Mouse (Mus musculus) liver, embryonic 15.5 days (tissue): ENCODE results near the gene Cdk17. TPM values are rescaled to one million over a fixed set of nuclear protein-coding genes. Genes with fewer than 3 reads are reported as not detected.

Experiments used
- ATAC-seq: fragments of 200-750 bp; cut with Nextera tagmentation; 2 replicates; pipeline ENCODE4 v1.8.0; 2017; ENCODE audit warnings: moderate number of reproducible peaks, mild to moderate bottlenecking, moderate library complexity; ENCODE audit not compliant: insufficient read depth
- H3K27ac ChIP-seq: fragments of 300-500 bp; sonication (generic); replicated peaks from 2 replicates; pipeline ENCODE4 v1.5.1; 2015; ENCODE audit warnings: mild to moderate bottlenecking, inconsistent platforms
- H3K27me3 ChIP-seq: fragments of 300-500 bp; sonication (generic); 2 replicates; pipeline ENCODE4 v1.6.1; 2015; ENCODE audit warnings: mild to moderate bottlenecking, inconsistent platforms
- H3K36me3 ChIP-seq: fragments of 300-500 bp; sonication (generic); replicated peaks from 2 replicates; pipeline ENCODE4 v1.6.1; 2015; ENCODE audit warnings: moderate library complexity, mild to moderate bottlenecking, inconsistent platforms
- H3K4me1 ChIP-seq: fragments of 300-500 bp; sonication (generic); replicated peaks from 2 replicates; pipeline ENCODE4 v1.6.1; 2015; ENCODE audit warnings: inconsistent platforms
- H3K4me2 ChIP-seq: fragments of 300-500 bp; sonication (generic); 2 replicates; pipeline ENCODE4 v1.6.1; 2015; ENCODE audit warnings: moderate library complexity, mild to moderate bottlenecking, inconsistent platforms
- H3K4me3 ChIP-seq: fragments of 300-500 bp; sonication (generic); replicated peaks from 2 replicates; pipeline ENCODE4 v1.5.1; 2015; ENCODE audit warnings: mild to moderate bottlenecking, inconsistent platforms
- H3K9ac ChIP-seq: fragments of 300-500 bp; sonication (generic); 2 replicates; pipeline ENCODE4 v1.6.1; 2015; ENCODE audit warnings: moderate library complexity, mild to moderate bottlenecking, inconsistent platforms
- H3K9me3 ChIP-seq: fragments of 300-500 bp; sonication (generic); replicated peaks from 2 replicates; pipeline ENCODE4 v1.6.1; 2016; ENCODE audit warnings: inconsistent platforms
- WGBS: fragments of 180-500 bp; shearing (Covaris S2); methylation state at CpG from one replicate; pipeline ENCODE4 v1.1.7; 2015; ENCODE audit warnings: mixed read lengths; ENCODE audit not compliant: insufficient replicate concordance; 5-methylcytosine and 5-hydroxymethylcytosine counted together
- polyA plus RNA-seq: library from polyadenylated mRNA; unstranded; fragments of >200 nt; fragmentation: Nextera tagmentation; extraction: Ambion mirVana; gene quantifications from 2 replicates; pipeline ENCODE4 v1.2.1, GENCODE M21; 2015

Gene Cdk17
- polyA plus RNA-seq, 1 experiment from 2014 or later = 10.1 TPM

GRCm38 (mm10) chr10:93160497-93160806 is 223 bp upstream of the Cdk17 start:
- Histone ChIP-seq H3K9ac (peak overlapping the region; percentile 98), H3K4me3 (peak overlapping the region; percentile 100), H3K36me3 (no peaks in the 10 kb centered on the region), H3K27ac (peak overlapping the region; percentile 96), H3K27me3 (no peaks in the 10 kb centered on the region), H3K9me3 (no peaks in the 10 kb centered on the region), H3K4me2 (peak overlapping the region; percentile 70), H3K4me1 (peaks cover 45% of the 10 kb centered on the region)
- 0% methylated on average over 25 of the region's 26 CpGs for WGBS
- ATAC-seq = peak; percentile 83

DNA sequence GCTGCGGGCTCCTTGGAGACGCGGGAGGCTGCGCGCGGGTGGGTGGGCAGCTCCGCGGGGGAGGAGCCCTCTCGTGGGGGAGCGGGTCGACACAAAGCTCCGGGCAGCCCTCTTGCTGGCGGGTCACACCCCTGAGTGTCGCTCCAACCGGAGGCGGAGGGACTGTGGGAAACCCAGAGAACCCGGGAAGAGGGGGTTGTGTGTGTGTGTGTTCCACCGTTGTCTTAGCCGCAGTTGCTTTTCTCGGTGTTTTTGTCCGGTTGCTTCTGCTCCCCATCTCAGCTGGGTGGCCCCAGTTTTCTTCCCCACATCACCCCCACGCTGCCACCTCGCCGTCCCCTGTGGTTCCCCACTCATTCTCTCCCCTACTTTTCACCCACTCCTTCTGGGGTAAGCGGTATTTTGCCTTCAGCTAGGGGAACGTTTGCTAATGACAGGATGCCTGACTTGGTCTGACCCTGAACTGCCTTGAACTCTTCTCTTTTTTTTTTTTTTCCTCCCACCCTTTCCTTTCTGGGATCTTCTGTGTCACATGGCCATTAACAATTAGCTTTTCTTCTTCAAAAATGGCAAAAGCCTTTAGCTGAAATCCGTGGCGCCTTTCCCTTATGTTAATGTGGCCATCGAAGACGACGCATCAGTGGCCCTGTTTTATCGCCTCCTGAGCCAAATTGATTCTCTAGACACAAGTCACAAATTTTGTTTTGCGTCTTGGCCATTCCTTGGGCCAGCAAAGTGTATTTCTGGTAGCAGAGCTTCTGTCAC is 1.0 kb downstream of the Cdk17 start:
- Histone ChIP-seq H3K4me2 (peak overlapping the region; percentile 70), H3K27ac (peak overlapping the region; percentile 96), H3K9me3 (no peaks in the 10 kb centered on the region), H3K36me3 (no peaks in the 10 kb centered on the region), H3K4me3 (peak overlapping the region; percentile 100), H3K4me1 (peaks cover 54% of the 10 kb centered on the region), H3K9ac (peak overlapping the region; percentile 98), H3K27me3 (no peaks in the 10 kb centered on the region)
- ATAC-seq = peak; percentile 49
- under 1% methylated on average over 27 of the region's 33 CpGs for WGBS

- 6% methylated on average over 11 of the region's 11 CpGs for WGBS
- peaks cover 56% of the 10 kb centered on the region for H3K4me1 ChIP-seq
- ATAC-seq = no peak
Observed at GRCm38 (mm10) chr10:93162276-93162971, 1.7 kb downstream of the Cdk17 start.

GRCm38 (mm10) chr10:93162972-93163660 is 2.4 kb downstream of the Cdk17 start:
- Histone ChIP-seq H3K36me3 (no peaks in the 10 kb centered on the region), H3K27ac (peak overlapping the region; percentile 34; the same call in 1 of the 2 replicates), H3K27me3 (no peaks in the 10 kb centered on the region), H3K4me1 (peaks cover 60% of the 10 kb centered on the region), H3K9me3 (no peaks in the 10 kb centered on the region), H3K4me3 (peak overlapping the region; percentile 100), H3K9ac (peak overlapping the region; percentile 25; the same call in 1 of the 2 replicates), H3K4me2 (peak overlapping the region; percentile 70)
- no peak for ATAC-seq
- 22% methylated on average over 7 of the region's 7 CpGs for WGBS

More at GRCm38 (mm10) chr10:93162276-93162971, 1.7 kb downstream of the Cdk17 start:
- H3K36me3 ChIP-seq = no peaks in the 10 kb centered on the region
- no peaks in the 10 kb centered on the region for H3K27me3 ChIP-seq
- H3K9ac ChIP-seq = peak overlapping the region; percentile 98
- peak overlapping the region; percentile 96 for H3K27ac ChIP-seq
- H3K4me2 ChIP-seq = peak overlapping the region; percentile 70
- H3K9me3 ChIP-seq = no peaks in the 10 kb centered on the region
- H3K4me3 ChIP-seq = peak overlapping the region; percentile 100

- no peaks in the 10 kb centered on the region for H3K36me3 ChIP-seq
- H3K9me3 ChIP-seq = no peaks in the 10 kb centered on the region
- peaks cover 64% of the 10 kb centered on the region for H3K4me1 ChIP-seq
- H3K4me2 ChIP-seq = peak overlapping the region; percentile 23
- H3K4me3 ChIP-seq = peak overlapping the region; percentile 20
- peak overlapping the region; percentile 16 for H3K27ac ChIP-seq
- no peak for ATAC-seq
- H3K27me3 ChIP-seq = no peaks in the 10 kb centered on the region
- WGBS = 39% methylated on average over 6 of the region's 6 CpGs
- H3K9ac ChIP-seq = no peak overlapping the region
Observed at GRCm38 (mm10) chr10:93163711-93164488, 3.2 kb downstream of the Cdk17 start.

GRCm38 (mm10) chr10:93165416-93166381 is 5.0 kb downstream of the Cdk17 start:
- no peaks in the 10 kb centered on the region for H3K36me3 ChIP-seq
- ATAC-seq = no peak
- peaks cover 60% of the 10 kb centered on the region for H3K4me1 ChIP-seq
- peak overlapping the region; percentile 34 for H3K4me3 ChIP-seq
- H3K27ac ChIP-seq = peak overlapping the region; percentile 72
- no peaks in the 10 kb centered on the region for H3K27me3 ChIP-seq
- no peaks in the 10 kb centered on the region for H3K9me3 ChIP-seq
- WGBS = 15% methylated on average over 14 of the region's 14 CpGs
- peak overlapping the region; percentile 68 for H3K4me2 ChIP-seq
- peak overlapping the region; percentile 45 for H3K9ac ChIP-seq

GRCm38 (mm10) chr10:93166382-93166769 is 5.7 kb downstream of the Cdk17 start:
- H3K9ac ChIP-seq = peak overlapping the region; percentile 45; the same call in 1 of the 2 replicates
- WGBS = 20% methylated on average over 5 of the region's 5 CpGs
- H3K9me3 ChIP-seq = no peaks in the 10 kb centered on the region
- H3K4me3 ChIP-seq = peak overlapping the region; percentile 34
- H3K27ac ChIP-seq = peak overlapping the region; percentile 72
- peak overlapping the region; percentile 68 for H3K4me2 ChIP-seq
- H3K36me3 ChIP-seq = no peaks in the 10 kb centered on the region
- H3K27me3 ChIP-seq = no peaks in the 10 kb centered on the region
- H3K4me1 ChIP-seq = peaks cover 66% of the 10 kb centered on the region
- ATAC-seq = no peak

DNA sequence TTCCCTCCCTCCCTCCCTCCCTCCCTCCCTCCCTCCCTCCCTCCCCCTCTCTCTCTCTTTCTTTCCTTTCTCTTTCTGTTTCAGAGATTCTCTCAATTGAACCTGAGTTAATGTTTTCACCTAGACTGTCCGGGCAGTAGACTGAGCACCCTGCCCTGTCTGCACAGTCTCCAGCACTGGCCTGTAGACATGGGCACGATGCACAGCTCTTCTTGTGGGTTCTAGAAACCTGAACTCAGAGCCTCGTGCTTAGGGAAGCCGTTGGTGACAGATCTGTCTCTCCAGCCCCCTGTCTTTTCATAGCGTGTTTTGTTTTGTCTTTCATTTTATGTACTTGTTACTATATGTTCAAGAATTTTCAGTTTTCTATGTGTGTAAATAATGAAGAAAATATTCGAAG is 6.6 kb downstream of the Cdk17 start:
- 19% methylated on average over 6 of the region's 6 CpGs for WGBS

GRCm38 (mm10) chr10:93168067-93168466 is 7.4 kb downstream of the Cdk17 start:
- Histone ChIP-seq H3K4me2 (peak overlapping the region; percentile 44), H3K4me3 (no peak overlapping the region), H3K9ac (no peak overlapping the region), H3K9me3 (no peaks in the 10 kb centered on the region), H3K27ac (peak overlapping the region; percentile 14; the same call in 1 of the 2 replicates), H3K36me3 (peaks cover 4% of the 10 kb centered on the region), H3K4me1 (peaks cover 60% of the 10 kb centered on the region), H3K27me3 (no peaks in the 10 kb centered on the region)
- 19% methylated on average over 4 of the region's 4 CpGs for WGBS
- ATAC-seq = no peak

More for the DNA sequence above, 6.6 kb downstream of the Cdk17 start:
- no peaks in the 10 kb centered on the region for H3K9me3 ChIP-seq
- no peak overlapping the region; the same call in 1 of the 2 replicates for H3K9ac ChIP-seq
- no peak overlapping the region for H3K27ac ChIP-seq
- peaks cover 62% of the 10 kb centered on the region for H3K4me1 ChIP-seq
- no peaks in the 10 kb centered on the region for H3K36me3 ChIP-seq
- ATAC-seq = no peak
- H3K4me2 ChIP-seq = peak overlapping the region; percentile 69
- H3K27me3 ChIP-seq = no peaks in the 10 kb centered on the region
- peak overlapping the region; percentile 48 for H3K4me3 ChIP-seq
